Mouse (Mus musculus) brain, embryonic 14.5 days (tissue): Measurements from ENCODE around the gene Cnksr3. TPM values are rescaled to one million over a fixed set of nuclear protein-coding genes. Genes with fewer than 3 reads are reported as not detected.

ENCODE experiments used
- DNase-seq: peaks from one replicate; pipeline ENCODE4 v3.0.0-alpha.2; 2011; ENCODE audit warnings: low read depth
- CTCF ChIP-seq: fragments of 200-500 bp; IDR thresholded peaks from 2 replicates; pipeline ENCODE4 v1.5.1; 2012; ENCODE audit warnings: inconsistent platforms, mild to moderate bottlenecking, moderate library complexity, borderline replicate concordance; ENCODE audit not compliant: insufficient read depth, insufficient read length; ENCODE audit errors: extremely low read depth
- POLR2A ChIP-seq: fragments of 200-500 bp; IDR thresholded peaks from 2 replicates; pipeline ENCODE4 v1.6.1; 2012; ENCODE audit warnings: mild to moderate bottlenecking, inconsistent platforms, borderline replicate concordance; ENCODE audit not compliant: poor library complexity, insufficient read depth, insufficient read length, severe bottlenecking; ENCODE audit errors: extremely low read depth
- polyA plus RNA-seq: library from polyadenylated mRNA; depleted of rRNA; stranded (reverse); fragments of >200 nt; gene quantifications from 2 replicates; pipeline ENCODE4 v1.2.3, GENCODE M21; 2012; rRNA removed

The Cnksr3 gene
- polyA plus RNA-seq, result 3.8 and 3.9 TPM in 2 replicates

DNA sequence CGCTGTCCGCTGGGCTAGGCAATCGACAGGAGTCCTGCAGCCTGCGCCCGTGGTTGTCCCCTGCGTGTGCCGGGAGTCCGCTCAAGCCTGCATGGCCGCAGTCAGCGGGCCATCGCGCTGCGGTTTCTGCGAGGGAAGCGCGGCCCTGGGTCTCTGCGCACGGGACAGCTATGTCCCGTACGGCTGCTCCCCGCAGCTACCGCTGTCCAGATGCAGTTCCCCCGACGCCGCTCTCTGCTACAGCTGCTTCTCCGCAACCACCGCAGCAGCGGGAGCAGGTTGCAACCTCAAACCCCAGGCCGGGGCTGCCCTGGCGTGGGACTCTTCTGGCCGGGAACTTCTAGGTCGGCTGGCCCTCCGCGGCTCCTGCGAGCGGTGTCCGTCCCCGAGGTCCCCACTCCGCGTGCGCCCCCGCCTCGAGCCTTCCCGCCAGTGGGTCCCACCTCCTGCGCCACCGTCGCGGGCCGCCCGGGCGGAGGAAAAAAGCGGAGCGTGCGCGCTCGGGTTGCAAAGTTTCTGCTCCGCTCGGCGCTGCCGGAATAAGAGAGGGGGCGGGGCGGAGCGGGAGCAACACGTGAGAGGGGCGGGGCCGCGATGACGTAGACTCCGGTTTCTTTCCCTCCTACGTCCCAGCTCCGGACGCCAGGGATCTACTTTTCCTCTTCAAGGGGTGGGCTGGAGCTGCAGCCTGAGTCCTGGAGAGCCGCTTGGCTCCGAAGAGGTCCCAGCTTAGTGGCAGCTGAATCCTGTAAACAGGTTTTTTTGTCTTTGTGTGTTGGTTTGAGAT is at the start of gene Cnksr3:
Gene Cnksr3, minus strand, starts transcription at position 542 of the 787 bp plus-strand sequence.
- DNase-seq, result peak; percentile 97
- TF ChIP-seq POLR2A (0 out of 2 replicates have a peak, but pooled peaks have one; percentile 36), CTCF (no peak)

DNA sequence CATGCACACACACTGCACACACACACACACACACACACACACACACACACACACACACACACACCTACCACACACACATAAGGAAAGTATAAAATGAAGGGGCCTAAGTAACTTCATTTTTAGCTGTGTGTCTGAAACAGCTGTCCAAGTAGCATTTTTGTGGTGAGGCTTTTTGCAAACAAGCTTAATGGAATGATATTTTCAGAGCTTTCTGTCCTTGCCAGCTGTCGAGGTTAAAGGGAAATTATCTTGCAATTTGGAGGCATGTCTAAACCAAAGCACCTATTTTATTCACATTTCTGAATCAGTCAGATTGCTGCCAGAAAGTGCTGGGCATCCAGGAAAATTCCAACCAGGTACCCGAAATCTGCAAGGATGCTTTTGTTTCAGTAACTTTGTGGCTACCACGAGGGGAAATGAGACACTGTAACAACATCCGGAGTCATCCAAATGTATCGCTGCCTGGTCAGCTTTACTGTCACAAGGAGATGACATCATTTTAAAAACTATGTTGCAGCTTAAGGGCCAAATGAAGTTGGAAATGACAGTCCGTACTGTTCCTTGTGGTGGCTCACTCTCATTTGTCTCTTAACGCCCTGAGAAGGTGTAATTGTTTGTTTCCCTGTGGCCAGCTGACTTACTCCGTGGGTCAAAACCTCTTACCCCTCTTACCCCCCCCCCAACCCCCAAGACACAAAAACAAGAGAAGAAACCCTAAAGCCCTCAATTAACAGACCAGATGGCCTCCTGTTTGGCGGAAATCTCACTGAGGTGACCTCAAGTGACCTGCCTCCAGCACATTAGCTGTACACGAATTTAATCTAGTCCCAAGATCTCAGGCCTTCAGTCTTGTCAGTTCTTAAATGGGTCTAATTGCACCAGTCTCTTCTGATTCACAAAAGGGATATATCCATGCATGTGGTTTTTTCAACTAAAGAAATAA is 48.4 kb upstream of the Cnksr3 start:
- TF ChIP-seq POLR2A (no peak), CTCF (no peak)
- DNase-seq, result no peak

DNA sequence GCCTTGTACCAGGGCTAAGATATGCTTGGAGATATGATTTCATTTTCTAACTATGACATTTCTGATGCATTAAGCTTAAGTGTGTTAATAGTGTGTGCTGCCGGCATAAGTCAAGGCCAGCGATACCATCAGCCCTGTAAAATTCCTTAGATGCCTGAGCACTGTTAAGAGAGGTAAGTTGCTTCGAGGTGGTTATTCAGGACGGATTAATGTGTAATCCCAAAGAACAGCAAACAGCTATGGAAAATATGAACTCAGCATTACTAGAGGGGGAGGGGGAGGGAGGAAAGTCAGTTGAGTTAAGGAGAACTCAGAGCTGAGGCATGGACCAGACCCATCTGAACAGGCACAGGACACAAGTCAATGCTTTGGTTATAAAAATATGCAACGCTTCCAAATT is 46.6 kb upstream of the Cnksr3 start:
- no peak for TF ChIP-seq CTCF
- TF ChIP-seq POLR2A, result no peak
- DNase-seq, result no peak

DNA sequence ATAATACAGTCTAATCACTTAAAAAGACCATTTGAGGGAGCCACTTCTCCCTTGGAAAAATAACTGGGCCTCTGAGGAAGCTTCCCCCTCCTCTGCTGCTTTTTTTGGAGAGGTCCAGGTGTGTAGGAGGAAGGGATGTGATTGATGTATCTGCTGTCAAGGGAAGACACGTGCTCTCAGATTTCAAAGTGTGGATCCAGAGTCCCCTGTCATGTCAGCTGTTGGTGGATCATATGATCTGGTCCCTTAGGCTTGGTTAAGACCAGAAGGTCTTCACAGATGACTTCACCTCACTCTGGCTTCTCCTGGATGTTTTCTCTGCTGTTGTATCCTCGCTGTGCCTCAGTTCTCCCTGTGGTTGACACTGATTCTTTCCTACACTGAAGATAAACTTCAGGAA is 38.4 kb upstream of the Cnksr3 start:
- no peak for DNase-seq
- no peak for TF ChIP-seq POLR2A
- no peak for TF ChIP-seq CTCF

DNA sequence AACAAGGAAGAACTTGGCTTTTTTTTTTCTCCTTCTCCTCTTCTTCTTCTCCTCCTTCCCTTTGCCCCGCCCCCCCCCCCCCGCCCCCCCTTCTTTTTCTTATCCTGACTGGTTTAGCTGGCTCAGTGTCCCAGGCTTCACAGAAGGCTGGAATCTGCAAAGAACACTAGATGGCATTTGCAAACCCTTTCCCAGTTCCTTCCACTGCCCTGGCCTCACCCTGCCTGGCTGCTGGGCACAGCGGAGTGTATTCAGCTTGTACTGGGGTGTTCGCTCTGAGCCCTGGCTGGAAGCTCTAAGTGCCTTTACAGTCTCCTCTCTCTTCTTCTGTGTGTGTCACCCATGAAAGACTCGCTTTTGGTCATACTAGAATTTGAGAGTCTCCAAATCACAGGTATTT is 22.6 kb upstream of the Cnksr3 start:
- TF ChIP-seq CTCF (no peak), POLR2A (no peak)
- peak; percentile 27 for DNase-seq

DNA sequence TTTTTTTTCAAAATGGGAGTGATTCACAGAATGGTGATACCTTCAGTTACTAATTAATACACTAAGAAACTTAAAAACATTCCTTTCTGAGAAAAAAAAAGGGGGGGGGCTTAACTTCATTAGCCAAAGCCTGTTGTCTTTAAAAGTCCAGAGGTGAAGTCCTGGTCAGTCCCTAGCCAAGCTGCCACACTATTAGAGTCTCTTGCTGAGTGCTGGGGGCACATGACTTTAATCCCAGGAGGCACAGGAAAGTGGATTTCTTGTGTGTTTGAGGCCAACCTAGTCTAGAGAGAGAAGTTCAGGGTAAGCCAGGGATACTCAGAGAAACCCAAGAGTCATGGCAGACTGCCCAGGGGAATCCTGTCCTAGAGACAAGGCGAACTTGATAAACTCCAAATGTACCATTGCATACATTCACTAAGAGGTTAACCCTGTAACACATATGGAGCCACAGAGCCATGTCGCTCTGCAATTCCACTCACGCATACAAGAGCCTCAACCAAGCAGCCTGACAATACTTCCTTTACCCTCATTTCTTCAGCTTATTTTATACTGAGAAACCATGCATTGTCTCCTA is 5.6 kb upstream of the Cnksr3 start:
- DNase-seq, result no peak
- TF ChIP-seq CTCF (no peak), POLR2A (no peak)

DNA sequence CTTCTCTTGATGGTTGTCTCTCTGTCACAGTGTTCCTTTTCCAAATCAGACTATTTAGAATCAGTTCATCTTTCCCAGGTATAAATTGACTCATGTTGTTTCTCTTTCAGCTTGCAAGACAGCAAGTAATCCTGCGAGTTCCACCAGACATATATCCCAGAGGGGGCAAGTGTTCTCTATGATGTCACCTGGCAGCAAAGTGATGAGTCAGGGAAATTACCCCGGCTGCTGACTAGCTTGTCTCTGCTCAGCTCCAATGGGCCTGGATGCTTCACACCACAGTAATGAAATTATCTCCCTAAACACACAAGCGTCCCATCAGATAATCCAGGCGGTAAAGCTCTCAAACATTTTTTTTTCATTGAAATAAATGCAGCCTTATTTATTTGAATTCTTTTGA is 2.7 kb upstream of the Cnksr3 start:
- no peak for DNase-seq
- TF ChIP-seq POLR2A (no peak), CTCF (no peak)

DNA sequence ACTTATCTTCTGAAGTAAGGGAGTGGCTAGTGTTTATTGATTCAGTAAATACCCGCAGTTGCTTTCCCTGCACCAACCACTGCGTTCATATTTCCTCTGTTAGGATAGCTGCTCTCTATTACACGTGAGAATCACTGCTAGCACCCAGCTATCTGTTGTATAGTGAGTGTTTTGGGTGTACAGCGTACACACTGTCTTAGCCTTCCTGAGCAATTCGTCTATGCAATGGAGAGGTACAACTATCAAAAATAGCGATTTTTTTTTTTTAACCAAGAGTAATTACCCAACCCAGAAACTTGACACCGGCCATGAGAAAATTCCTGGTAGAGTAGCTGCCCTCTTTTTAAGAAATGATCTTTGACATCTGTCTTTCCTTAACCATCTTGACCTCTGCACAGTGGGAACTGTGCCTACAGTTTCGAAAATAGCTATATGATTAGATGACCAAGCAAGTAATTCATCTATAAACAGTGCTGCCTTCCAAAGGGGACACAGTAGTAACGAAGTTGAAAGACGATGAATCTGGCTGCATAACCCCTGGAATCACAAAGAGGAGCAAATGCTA is 1.1 kb upstream of the Cnksr3 start:
- DNase-seq, result no peak
- no peak for TF ChIP-seq POLR2A

DNA sequence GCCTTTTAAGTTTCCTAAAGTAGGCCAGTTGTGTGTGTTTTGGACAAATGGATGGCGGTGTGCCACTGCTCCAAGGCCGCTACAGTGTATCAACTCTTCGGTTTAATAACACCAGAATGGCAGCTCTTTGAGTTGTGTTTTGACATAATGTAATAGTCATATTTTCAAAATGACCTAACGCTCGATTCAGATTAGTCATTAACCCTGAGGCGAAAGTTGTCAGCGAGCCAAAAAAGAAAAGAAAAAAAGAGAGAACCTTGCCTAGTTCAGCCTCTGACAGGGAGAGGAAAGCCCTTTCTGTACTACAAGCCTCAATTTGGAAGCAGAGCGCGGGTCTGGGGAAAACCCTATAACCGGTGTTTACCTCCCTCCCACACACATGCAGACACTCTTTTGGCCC is 500 bp upstream of the Cnksr3 start:
- TF ChIP-seq POLR2A, result no peak
- TF ChIP-seq CTCF, result no peak
- DNase-seq, result no peak

DNA sequence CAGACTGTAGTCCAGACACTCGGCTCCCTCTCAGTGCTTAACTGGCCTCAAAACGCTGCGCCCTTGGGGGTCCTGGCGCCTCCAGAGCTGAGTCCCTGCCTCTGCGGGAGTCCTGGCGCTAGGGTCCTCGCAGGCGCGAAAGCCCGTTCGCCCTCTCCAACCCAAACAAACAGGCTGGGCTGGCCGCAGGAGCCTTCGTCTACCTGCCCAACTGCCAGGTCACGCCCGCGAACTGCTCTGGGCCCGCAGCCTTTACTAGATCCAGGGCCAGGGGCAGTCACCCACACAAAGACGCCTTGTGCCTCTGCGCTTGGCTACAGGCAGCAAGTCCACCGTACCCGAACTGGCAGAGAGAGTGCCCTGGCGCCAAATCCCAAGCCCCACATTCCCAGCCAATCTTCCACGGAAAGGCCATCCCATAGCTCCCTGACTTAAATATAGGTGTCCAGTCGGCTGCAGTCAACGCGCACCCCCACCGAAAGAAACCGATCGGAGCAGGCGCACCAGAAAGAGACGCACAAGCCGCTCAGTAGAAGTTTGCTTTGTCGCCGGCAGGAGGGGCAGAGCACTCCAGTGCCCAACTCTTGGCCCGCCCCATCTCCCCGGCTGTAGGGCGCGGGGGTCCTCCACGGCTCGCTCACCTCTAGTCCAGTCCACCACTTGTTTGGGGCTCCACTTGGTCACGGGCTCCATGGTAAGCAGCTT is 894 bp downstream of the Cnksr3 start:
- TF ChIP-seq POLR2A (no peak), CTCF (peak; percentile 60)
- peak; percentile 83 for DNase-seq

DNA sequence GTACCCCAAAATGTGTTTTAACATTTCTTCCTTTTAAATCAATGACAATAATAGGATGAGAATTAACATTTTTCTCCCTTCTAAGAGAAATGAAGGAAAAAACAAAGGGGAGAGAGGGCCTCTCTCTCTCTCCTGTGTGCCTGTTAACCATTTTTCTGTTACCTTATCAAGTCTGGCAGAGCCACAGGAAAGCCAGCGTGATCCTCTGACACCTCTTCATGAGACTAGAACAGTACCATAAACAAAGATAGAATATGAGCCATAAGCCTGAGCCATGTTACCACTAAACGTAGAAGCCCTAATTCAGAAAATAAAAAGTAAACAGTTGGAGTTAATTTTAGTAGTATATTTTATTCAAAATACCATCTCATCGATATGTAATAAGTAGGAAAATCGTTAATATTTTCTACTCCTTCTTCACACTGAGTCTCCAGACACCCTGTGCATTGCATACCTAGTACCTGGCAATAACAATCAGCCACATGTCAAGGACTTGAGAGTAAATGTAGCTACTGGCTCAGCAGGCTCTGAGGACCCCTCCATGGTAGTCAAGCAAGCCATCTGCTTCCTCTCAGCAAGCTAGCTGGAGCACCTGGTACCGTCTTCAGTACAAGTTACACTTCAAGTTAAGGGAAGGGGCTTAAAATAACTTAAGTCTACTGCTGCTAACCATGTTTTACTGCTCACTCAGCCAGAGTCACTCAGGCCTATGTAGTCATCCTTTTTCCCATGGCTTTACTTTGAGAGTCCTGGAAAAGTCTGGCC is 2.2 kb downstream of the Cnksr3 start:
- peak; percentile 24 for DNase-seq
- TF ChIP-seq CTCF (no peak), POLR2A (no peak)
